Mouse (Mus musculus): ENCODE results near the gene Mki67. TPM values are rescaled to one million over a fixed set of nuclear protein-coding genes. Genes with fewer than 3 reads are reported as not detected.

Gene Mki67
- total RNA-seq, 2 experiments from 2014 or later = 458 to 564 TPM

DNA sequence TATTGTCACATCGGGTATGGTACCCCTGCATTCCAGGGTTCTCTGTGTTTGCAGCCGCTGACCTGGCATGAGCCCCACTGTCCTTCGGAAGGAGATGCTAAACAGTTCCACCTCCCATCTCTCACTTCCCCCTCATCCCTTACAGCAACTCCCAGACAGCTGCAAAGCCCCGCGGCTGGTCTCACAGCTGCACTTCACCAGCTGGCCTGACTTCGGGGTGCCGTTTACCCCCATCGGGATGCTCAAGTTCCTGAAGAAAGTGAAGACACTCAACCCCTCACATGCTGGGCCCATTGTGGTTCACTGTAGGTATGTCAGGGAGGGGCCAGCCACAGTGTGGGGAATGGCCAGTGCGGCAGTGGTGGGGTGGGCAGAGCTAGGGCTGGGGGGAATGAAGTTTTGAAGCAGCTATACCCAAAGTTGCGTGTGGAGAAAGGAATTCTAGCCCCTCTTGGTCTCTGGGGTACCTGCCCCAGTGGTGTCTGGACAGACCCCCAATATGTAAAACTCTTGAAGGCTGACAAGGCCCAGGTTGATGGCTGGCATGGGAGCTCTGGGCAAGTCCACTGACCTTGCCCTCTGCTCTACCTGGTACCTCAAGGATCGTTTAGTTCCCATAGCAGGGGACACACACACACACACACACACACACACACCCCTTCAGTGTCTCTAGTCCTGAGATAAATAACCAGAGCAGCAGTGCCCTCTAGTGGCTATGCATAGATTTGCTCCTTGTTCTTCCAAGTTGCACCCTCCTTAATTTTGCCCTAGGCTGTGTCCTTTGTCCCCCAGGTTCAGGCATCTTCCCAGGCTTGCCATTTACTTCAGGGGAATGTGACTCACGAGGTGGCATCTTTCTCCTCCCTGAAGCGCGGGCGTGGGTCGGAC, 47.1 kb downstream of the Mki67 start:
- ATAC-seq (ENCODE audit: poor library complexity, severe bottlenecking) = peak; percentile 47

DNA sequence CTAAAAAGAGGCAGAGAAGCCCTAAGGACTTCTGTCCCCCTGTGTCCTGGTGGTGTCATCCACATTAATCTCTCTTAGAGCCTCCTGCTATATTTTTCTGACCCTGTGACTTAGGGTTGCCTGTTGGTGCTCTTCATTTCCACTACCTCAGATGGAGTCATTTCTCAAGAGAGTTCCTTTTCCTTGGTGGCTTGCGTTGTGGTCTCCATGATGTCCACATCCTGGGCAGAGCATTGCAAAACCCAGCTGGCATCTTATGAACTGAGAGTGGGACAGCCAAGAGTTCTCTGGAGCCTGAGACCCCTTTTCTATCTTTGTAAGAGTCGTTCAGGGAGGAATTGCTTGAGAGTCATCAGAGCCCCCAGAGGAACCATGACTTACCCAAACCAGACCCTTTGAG, 49.8 kb downstream of the Mki67 start:
- peak; percentile 70 for ATAC-seq (ENCODE audit: poor library complexity, severe bottlenecking)

DNA sequence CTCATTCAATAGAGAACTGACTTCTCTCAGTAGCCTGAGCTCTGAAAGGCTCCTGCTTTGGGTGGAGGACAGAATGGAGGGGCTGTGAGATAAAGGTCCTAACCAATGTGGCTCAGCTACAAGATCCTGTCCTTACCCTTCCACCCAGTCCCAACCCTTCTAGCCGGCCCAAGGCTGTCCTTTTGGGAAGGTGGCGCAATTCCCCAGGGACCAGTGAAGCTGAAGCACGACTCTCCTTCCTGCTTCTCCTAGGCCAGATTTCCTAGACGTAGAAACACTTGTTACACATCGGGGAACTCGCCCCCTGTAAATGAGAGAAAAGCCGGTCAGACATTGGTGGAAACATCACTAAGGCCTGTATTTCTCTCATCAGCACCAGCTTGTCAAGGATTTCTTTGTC, 52.0 kb downstream of the Mki67 start:
- ATAC-seq (ENCODE audit: poor library complexity, severe bottlenecking) = no peak

DNA sequence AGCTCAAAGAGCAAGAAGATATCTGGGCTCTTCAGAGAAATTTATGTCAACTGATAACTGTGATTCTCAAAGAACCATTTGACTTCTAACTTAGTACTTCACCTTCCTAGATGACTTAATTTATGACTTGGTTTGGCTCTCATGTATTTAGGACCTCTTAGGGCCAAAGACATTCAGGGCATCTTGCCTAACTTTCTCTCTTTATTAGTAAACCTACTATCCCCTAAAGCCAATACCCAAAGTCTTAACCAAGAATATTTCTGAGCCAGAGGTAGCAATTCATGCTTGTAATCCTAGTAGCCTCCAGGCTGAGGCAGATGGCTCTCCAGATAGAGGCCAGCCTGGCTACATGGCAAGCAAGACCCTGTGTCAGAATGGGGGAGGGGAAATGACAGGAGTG, 55.8 kb downstream of the Mki67 start:
- no peak for ATAC-seq (ENCODE audit: poor library complexity, severe bottlenecking)

DNA sequence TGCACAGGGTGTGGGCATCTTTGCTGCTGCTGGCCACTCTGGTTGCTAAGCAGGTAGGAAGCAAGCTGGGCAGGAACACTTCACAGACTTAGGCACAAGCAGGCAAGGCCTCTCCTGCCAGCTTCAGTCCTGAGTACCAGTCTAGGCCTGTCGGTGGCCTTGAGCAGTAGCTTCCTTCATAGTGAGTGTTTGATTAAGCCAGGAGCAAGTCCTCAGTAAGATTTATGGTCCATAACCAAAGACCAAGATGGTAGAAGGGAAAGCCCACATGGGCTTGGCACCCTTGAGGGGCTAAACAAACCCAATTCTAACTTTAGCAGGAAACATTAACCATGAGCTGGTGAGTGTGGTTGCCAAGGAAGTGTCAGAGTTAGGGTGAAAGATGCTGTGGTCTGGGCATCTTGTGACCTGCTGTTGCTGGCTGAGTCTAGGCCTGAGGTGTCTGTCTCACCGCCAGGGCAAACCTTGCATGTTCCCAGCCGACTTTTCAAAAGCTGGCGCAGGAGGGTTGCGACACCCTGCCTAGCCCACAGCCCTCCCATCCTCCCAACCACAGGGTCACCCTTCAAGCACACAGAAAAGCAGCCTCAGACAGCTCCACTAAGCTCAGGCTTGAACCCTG, 56.7 kb downstream of the Mki67 start:
- ATAC-seq (ENCODE audit: poor library complexity, severe bottlenecking) = peak; percentile 70

DNA sequence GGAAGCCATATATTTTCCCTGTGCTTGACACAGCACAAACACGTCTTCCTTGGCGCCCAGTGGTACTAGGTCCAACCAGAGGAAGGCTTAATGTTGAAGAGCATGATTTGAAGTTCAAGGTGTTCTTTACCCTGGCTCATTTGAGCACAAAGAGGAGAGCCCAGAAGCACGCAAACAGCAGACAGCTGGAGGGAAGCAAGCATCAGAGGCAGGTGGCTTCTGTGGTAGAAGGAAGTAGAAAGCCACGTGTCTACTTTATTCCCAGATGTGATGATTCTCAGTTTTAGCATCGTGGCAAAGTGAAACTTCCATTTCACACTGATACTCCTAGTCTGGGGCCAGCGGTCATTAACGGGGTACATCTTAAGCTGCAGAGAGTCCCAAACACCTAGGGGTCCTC, 58.0 kb downstream of the Mki67 start:
- no peak for ATAC-seq (ENCODE audit: poor library complexity, severe bottlenecking)

DNA sequence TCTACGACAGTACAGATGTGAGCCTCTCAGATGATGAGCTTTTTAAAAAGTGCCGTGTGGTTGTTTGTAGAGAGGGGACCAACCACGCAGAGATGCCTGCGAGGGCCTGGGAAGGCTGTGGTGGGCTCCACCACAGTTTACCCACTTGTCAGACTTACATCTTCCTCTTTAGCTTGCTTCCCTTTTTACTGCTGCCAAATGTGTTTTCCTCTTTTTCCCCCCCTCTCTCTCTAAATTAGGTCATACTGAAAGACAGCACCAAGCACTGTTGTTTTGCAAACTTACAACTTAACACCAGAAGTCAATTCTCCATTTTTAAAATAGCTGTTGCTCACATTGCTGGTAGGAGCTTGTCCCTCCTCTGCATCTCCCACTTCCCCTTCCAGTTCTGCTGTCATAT, 61.0 kb downstream of the Mki67 start:
- peak; percentile 55 for ATAC-seq (ENCODE audit: poor library complexity, severe bottlenecking)

DNA sequence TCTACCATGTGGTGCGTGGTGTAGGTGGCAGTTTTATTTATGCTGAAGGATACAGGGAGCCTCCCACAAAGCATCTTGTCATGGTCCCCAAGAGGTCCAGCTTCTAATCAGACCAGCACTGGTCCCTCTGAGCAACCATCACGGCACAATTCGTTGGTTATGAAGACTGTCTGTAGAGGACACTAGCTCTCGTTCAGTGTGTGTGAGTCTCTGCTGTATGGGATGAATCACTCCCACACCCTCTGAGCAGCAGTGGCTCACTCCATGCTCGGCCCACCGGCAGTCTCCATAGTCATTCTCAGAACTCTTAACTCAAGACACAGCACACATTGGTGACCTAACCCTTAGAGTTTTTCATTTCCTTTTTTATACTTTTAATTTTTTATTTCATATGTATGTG, 61.9 kb downstream of the Mki67 start:
- ATAC-seq (ENCODE audit: poor library complexity, severe bottlenecking) = no peak

DNA sequence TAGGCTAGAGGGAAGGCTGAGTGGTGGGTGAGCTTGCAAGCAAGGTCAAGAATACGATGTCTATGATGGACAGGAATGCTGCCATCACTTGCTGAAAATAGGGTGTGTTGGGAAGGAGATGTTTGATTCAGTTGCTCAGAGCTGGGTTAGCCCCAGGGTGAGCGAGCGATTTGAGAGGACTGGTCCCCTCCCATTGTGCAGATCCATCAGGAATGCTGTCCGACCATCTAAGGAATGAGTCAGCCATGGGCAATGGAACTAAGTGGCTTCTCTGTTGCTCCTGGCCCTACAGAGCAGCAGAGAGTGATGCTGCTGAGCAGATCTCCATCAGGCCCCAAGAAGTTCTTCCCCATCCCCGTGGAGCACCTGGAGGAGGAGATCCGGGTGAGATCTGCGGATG, 62.6 kb downstream of the Mki67 start:
- ATAC-seq (ENCODE audit: poor library complexity, severe bottlenecking) = no peak

DNA sequence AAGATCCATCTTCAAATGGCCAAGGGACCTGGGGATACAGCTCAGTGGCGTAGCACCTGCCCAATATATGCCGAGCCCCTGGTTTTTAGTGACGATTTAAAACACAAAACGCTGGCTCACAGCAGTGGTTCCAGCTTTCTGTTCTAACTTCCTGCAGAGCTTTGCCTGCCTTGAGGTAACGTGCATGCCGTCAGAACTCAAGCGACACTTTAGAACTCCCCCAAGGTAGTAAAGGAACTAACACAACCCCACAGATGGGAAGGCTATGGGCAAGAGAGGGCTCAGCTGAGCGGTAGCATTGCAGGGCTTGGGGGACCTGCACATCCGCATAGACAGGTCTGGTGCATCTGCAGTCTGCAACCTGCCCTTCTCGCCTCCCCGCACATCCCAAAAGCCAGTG, 63.4 kb downstream of the Mki67 start:
- ATAC-seq (ENCODE audit: poor library complexity, severe bottlenecking) = no peak

DNA sequence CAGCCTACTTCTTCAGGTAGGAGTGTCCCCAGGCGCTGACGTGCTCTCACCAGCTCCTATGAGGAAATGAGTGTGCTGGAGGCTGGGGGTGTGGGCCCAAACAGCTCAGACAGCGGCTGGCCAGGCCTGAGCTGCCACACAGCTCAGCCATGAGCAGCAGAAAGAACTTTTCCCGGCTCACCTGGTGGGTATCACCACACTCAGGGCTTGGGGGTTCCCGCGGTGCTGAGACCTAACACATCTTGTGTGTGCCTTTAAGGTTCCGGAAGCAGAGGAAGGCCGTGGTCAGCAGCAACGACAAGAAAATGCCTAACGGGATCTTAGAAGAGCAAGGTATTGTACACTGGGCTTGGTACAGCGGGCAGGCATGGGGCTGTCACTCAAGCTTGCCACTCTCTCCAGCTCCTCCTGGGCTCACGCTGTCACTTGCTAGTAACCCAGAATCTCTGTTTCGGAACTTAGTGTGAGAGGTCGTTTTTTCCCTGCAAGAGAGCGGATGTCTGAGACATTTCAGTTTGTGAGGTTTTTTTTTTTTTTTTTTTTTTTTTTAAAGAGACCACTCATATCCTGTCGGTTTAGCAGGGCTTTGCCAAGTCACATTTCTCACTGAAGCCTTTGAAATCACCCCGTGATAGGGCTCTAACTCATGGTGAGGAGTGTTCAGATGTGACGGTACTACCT, 64.2 kb downstream of the Mki67 start:
- ATAC-seq (ENCODE audit: poor library complexity, severe bottlenecking) = peak; percentile 51

DNA sequence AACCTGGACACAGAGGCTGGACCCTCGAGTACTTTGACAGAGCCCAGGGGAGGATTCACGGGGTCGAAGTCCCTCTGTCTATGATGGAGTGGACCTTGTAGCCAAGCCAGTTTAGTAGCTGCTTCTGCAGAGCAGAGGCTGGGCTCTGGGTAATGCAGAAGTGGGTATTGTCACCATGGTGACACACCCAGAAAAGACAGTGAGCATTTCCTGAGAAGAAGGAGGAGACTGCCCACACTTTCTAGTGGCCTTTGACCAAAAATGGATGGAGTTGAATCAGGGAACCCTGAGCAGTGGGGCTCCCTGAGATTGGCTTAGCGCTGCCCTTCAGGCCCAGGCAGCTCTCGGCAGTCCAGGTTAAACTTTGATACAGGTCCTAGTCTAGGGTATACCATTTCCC, 66.1 kb downstream of the Mki67 start:
- peak; percentile 57 for ATAC-seq (ENCODE audit: poor library complexity, severe bottlenecking)

DNA sequence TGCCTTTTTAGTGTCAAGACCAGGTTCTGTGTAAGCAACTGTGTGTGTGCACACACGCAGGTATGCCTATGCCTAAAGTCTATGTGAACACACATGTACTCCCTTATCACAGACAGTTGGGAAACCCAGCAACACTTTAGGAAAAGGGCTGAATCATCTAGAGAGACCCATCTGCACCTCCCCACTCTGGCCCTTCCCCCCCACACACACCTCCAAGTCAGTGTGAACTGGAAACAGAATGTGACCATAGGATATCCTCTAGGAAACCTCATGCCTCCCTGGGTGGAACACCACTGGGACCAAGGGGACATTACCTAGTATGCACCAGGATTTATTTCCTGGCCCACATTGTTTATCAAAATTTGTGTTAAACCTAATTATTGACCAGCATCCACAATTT, 66.9 kb downstream of the Mki67 start:
- ATAC-seq (ENCODE audit: poor library complexity, severe bottlenecking) = no peak

DNA sequence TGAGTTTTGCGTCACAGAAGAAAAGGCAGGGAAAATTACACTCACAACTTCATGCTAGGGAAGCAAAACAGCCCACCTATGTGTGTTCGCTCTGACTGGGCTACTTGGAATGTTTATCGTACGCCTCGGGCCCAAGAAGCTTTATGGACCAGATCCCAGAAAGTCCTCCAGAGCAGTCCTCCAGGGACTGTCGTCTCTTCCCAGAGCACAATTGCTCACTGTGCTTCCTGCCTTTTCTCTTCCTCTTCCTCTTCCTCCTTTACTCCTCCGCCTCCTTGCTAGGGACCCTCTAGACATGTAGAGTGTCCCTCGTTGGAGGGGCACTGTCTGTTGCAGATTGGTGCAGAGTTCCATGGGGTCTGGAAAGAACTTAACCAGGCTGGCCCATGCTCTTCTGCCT, 67.3 kb downstream of the Mki67 start:
- ATAC-seq (ENCODE audit: poor library complexity, severe bottlenecking) = no peak

DNA sequence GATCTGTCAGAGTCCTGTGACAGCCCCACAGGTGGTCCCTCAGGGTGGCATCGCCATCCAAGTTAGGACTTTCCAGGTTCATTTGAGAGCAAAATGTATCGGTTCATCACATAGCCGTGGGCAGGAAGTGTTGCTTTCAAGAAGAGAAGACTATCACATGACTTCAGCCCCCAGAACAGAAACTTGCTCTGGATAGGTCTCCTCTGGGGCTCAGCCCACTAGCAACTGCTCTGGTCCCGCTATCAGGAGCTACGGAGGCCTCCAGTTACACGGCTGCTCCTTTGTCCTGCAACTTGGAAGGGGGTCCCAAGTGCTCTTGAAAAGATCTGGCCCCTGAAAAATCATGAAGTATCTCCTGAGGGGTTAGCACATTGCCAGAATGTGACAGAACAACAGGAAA, 69.2 kb downstream of the Mki67 start:
- ATAC-seq (ENCODE audit: poor library complexity, severe bottlenecking) = no peak

DNA sequence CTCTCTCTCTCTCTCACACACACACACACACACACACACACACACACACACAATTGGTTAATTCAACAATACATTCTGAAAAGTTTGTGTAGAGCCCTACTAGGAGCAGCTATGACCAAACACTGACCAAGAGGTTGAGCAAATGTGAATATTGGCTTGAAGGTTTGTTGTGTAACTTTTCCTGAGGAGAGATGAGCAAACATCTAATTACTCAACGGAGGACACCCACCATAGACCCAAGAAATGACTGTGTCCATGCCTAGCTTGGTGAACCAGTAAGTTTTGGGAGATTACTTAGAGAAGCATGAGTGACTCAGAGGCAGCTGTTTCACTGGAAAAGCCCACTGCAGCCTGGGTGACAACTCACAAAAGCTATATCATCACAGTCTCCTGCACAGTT, 71.7 kb downstream of the Mki67 start:
- ATAC-seq (ENCODE audit: poor library complexity, severe bottlenecking) = peak; percentile 43

DNA sequence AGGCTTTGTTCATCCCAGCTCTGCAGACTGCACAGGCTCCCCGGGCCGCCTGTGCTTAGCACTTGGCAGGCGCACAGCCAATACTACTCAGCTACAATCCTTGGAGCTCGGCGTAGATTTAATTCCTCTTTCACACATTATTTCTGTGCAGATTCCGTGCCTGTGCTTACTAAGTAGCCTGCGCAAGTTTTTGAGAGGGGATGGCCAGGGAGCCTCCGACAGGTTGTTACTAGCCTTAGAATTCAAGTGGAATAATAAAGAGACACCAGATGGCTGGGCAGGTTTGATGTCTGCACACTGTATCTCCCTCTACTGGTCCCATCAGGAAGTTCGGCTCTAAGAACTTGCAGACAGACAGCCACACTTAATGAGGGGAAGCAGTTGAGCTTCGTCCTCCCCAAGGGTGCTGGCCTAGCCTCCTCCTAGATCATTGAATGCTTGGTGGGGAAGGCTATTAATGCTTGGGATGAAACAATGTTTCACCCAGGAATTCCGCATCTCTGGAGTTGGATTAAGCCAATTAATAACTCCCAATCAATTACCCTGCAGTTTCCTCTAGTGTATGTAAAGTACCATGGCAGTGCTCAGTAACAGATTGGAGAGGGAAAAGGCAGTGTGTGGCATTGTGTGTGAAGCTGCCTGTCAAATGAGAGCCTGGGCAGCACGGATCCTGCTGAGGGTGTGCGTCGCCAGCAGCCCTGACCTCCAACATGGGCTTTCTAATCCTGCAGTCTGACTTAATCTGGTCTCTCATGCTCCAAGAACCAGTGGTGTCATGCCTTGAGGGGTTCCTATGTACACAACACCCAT, 74.3 kb downstream of the Mki67 start:
- ATAC-seq (ENCODE audit: poor library complexity, severe bottlenecking) = peak; percentile 67

Measured in megakaryocyte, adult 5-6 weeks (primary cell).